Mouse (Mus musculus): ENCODE data around the gene Fbxo22. TPM values are rescaled to one million over a fixed set of nuclear protein-coding genes. Genes with fewer than 3 reads are reported as not detected.
"Not testable (repeated sequence)": the region's sequence is repeated elsewhere in the genome, so short reads cannot be mapped to it uniquely, and the experiment has no call there.

Gene Fbxo22
- polyA plus RNA-seq, 1 experiment from 2014 or later: 85.2 TPM

DNA sequence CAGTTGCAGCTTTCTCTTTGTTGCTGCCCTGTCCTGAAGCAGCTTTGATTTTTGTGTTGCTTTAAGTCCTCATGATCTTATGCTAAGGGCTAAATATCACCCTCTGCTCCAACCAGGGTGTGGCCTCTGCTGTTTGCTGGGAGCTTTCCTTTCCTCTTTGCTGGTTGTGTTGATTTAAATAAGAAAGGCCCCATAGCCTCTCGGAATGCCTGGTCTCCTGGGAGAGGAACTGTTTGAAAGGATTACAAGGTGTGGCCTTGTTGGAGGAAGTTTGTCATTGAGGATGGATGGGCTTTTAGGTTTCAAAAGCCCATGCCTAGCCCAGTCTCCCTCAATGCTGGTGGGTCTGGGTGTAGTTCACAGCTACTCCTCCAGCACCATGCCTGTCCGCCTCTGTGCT is 7.4 kb downstream of the Fbxo22 start:
- no peak for ATAC-seq (ENCODE audit: low FRiP score)
- H3K9ac ChIP-seq: no peak overlapping the region
- H3K27ac ChIP-seq: no peak overlapping the region
- no peak overlapping the region for H3K4me3 ChIP-seq
- WGBS: 63% methylated on average over 2 of the region's 2 CpGs
- H3K4me2 ChIP-seq: no peak overlapping the region
- no peaks in the 10 kb centered on the region for H3K27me3 ChIP-seq
- H3K36me3 ChIP-seq: peaks cover 77% of the 10 kb centered on the region
- no peaks in the 10 kb centered on the region for H3K9me3 ChIP-seq
- H3K4me1 ChIP-seq (replicated peaks): peaks cover 7% of the 10 kb centered on the region

DNA sequence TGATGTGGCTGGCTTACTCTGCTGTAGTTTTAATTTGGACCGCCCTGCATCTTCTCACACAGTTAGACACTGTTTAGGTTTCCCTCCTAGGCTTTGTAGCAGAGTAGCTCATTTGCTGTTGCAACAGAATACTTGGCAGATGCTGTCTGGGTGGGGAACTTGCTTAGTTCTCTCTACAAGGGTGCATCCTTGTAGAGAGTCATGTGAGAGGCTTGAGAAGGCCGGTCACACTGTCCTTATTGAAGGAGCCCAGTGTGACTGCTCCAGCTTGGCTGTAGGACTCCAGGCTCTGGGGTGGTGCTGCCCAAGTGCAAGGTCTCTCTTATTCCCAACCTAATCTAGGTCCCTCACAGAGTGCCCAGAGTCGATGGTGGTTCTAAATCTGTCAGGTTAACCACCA is 8.7 kb downstream of the Fbxo22 start:
- WGBS: 95% methylated on average over 3 of the region's 3 CpGs
- no peak overlapping the region for H3K4me2 ChIP-seq
- H3K4me3 ChIP-seq: no peak overlapping the region
- no peaks in the 10 kb centered on the region for H3K27me3 ChIP-seq
- no peak for ATAC-seq (ENCODE audit: low FRiP score)
- H3K9ac ChIP-seq: no peak overlapping the region
- peaks cover 90% of the 10 kb centered on the region for H3K36me3 ChIP-seq
- no peaks in the 10 kb centered on the region for H3K4me1 ChIP-seq (replicated peaks)
- H3K9me3 ChIP-seq: no peaks in the 10 kb centered on the region
- H3K27ac ChIP-seq: no peak overlapping the region

DNA sequence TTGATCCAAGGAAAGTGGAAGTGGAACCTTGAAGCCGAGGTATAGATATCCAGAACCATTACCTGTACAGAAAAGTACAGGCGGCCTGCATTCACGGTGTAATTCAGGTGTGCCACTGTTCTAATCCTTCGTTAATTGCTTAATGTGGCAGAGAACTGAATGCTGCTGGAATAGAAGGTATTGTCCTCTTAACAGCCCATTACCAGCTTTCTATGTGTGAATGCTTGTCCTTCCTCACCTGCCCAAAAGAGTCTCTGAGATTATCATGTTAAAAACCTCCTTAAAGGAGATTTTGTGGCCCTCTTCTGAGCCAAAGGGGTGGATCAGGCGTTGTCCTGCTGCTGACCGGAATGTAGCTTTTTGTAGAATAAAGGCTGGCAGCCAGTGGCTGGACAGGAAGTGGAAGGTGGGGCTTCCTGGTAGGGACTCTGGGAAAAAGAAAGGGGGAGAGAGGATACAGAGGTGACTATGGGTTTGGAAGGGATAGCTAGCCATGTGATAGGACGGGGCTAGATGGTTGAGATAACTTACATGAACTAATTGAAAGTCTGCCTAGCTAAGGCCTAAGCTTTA is 16.5 kb downstream of the Fbxo22 start:
- ATAC-seq (ENCODE audit: low FRiP score): no peak
- 91% methylated on average over 7 of the region's 7 CpGs for WGBS
- Histone ChIP-seq H3K4me1 (replicated peaks) (0 out of 2 replicates have a peak, but pooled peaks cover 5% of the 10 kb centered on the region), H3K9me3 (no peaks in the 10 kb centered on the region), H3K27ac (no peak overlapping the region), H3K36me3 (peaks cover 59% of the 10 kb centered on the region), H3K27me3 (no peaks in the 10 kb centered on the region), H3K4me3 (no peak overlapping the region), H3K9ac (no peak overlapping the region), H3K4me2 (no peak overlapping the region)

GRCm38 (mm10) chr9:55226251-55226650 is 17.5 kb downstream of the Fbxo22 start:
- no peak for ATAC-seq (ENCODE audit: low FRiP score)

GRCm38 (mm10) chr9:55228149-55228548 is 19.4 kb downstream of the Fbxo22 start:
- ATAC-seq (ENCODE audit: low FRiP score): no peak
- no peak overlapping the region for H3K4me3 ChIP-seq
- no peak overlapping the region for H3K27ac ChIP-seq
- no peak overlapping the region for H3K9ac ChIP-seq
- H3K36me3 ChIP-seq: peaks cover 30% of the 10 kb centered on the region
- 91% methylated on average over 4 of the region's 4 CpGs for WGBS
- H3K4me2 ChIP-seq: no peak overlapping the region
- H3K4me1 ChIP-seq (replicated peaks): 0 out of 2 replicates have a peak, but pooled peaks cover 5% of the 10 kb centered on the region
- H3K27me3 ChIP-seq: no peaks in the 10 kb centered on the region
- H3K9me3 ChIP-seq: no peaks in the 10 kb centered on the region

More at GRCm38 (mm10) chr9:55226251-55226650, 17.5 kb downstream of the Fbxo22 start:
- Histone ChIP-seq H3K9ac (no peak overlapping the region), H3K9me3 (no peaks in the 10 kb centered on the region), H3K27me3 (no peaks in the 10 kb centered on the region), H3K4me2 (no peak overlapping the region), H3K36me3 (peaks cover 49% of the 10 kb centered on the region), H3K4me1 (replicated peaks) (0 out of 2 replicates have a peak, but pooled peaks cover 5% of the 10 kb centered on the region), H3K4me3 (no peak overlapping the region), H3K27ac (no peak overlapping the region)
- WGBS: 66% methylated on average over 3 of the region's 3 CpGs

DNA sequence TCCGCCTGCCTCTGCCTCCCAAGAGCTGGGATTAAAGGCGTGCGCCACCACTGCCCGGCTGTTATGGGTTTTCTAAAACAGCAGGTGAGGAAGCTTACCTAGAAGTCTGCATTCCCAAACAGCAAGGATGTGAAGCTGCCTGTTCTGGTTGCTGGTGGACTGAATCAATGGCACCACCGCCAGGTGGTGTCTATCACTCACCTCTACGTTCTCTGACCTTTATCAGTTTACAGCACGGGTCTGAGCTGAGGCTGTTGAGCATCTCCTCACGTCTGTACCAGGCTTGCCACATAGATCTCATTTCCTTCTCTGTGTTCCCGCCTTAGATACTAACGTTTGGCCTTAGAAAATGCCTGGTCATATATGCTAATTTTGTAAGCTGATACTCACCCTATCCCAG is 20.3 kb downstream of the Fbxo22 start:
- Histone ChIP-seq H3K36me3 (peaks cover 22% of the 10 kb centered on the region), H3K9ac (no peak overlapping the region), H3K4me1 (replicated peaks) (0 out of 2 replicates have a peak, but pooled peaks cover 5% of the 10 kb centered on the region), H3K9me3 (no peaks in the 10 kb centered on the region), H3K27me3 (no peaks in the 10 kb centered on the region), H3K27ac (no peak overlapping the region), H3K4me2 (no peak overlapping the region), H3K4me3 (no peak overlapping the region)
- 74% methylated on average over 10 of the region's 10 CpGs for WGBS
- ATAC-seq (ENCODE audit: low FRiP score): no peak

DNA sequence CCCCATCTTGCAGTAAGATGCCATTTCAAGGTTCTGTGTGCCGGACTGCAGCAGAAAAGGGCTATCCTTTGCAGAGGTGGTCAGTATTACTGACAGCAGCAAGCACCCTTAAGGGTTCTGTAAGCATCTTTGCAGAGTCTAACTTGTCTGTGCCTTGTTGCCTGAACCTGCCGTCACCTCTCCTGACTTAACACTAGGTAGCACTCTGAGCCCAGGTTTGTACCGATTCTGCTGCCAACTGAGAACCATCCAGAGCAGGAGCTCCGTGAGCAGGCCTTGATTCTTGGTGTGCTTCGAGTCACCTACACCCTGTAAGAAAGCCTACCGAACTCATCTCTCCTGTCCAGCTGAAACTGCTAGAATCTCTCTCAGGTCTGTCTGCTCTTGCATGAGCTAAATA is 22.8 kb downstream of the Fbxo22 start:
- Histone ChIP-seq H3K36me3 (0 out of 2 replicates have a peak, but pooled peaks cover 3% of the 10 kb centered on the region), H3K4me1 (replicated peaks) (no peaks in the 10 kb centered on the region), H3K4me3 (no peak overlapping the region), H3K4me2 (no peak overlapping the region), H3K27me3 (no peaks in the 10 kb centered on the region), H3K27ac (no peak overlapping the region), H3K9ac (no peak overlapping the region), H3K9me3 (no peaks in the 10 kb centered on the region)
- 77% methylated on average over 6 of the region's 6 CpGs for WGBS
- no peak for ATAC-seq (ENCODE audit: low FRiP score)

- no peak overlapping the region for H3K9ac ChIP-seq
- no peaks in the 10 kb centered on the region for H3K4me1 ChIP-seq (replicated peaks)
- H3K4me3 ChIP-seq: no peak overlapping the region
- H3K27me3 ChIP-seq: no peaks in the 10 kb centered on the region
- H3K27ac ChIP-seq: no peak overlapping the region
- ATAC-seq (ENCODE audit: low FRiP score): no peak
- 97% methylated on average over 5 of the region's 5 CpGs for WGBS
- 0 out of 2 replicates have a peak, but pooled peaks cover 3% of the 10 kb centered on the region for H3K36me3 ChIP-seq
- no peaks in the 10 kb centered on the region for H3K9me3 ChIP-seq
- no peak overlapping the region for H3K4me2 ChIP-seq
Observed at GRCm38 (mm10) chr9:55232110-55232509, 23.4 kb downstream of the Fbxo22 start.

DNA sequence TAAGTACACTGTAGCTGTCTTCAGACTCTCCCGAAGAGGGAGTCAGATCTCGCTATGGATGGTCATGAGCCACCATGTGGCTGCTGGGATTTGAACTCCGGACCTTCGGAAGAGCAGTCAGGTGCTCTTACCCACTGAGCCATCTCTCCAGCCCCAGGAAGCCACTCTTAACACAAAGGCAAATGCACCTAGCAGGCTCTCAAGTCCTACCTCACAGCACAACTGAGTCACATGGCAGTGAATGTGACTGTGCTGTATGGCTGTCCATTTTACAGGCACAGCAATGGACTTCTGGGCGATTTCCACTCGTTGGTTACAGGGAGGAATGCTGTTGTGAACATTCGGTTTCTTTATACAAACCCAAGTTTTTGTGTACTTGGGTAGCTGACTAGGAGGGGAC is 23.9 kb downstream of the Fbxo22 start:
- Histone ChIP-seq H3K9me3 (no peaks in the 10 kb centered on the region), H3K36me3 (no peaks in the 10 kb centered on the region), H3K9ac (no peak overlapping the region), H3K4me2 (no peak overlapping the region), H3K4me3 (no peak overlapping the region), H3K27ac (no peak overlapping the region), H3K27me3 (no peaks in the 10 kb centered on the region), H3K4me1 (replicated peaks) (no peaks in the 10 kb centered on the region)
- WGBS: 89% methylated on average over 7 of the region's 7 CpGs
- no peak for ATAC-seq (ENCODE audit: low FRiP score)

- H3K9me3 ChIP-seq; ATAC-seq (ENCODE audit: low FRiP score); H3K36me3 ChIP-seq; H3K4me2 ChIP-seq; H3K4me3 ChIP-seq; H3K9ac ChIP-seq; H3K27ac ChIP-seq; H3K4me1 ChIP-seq (replicated peaks); H3K27me3 ChIP-seq: not testable (repeated sequence)
- WGBS: 72% methylated on average over 11 of the region's 11 CpGs
Observed at GRCm38 (mm10) chr9:55233076-55233475, 24.4 kb downstream of the Fbxo22 start.

DNA sequence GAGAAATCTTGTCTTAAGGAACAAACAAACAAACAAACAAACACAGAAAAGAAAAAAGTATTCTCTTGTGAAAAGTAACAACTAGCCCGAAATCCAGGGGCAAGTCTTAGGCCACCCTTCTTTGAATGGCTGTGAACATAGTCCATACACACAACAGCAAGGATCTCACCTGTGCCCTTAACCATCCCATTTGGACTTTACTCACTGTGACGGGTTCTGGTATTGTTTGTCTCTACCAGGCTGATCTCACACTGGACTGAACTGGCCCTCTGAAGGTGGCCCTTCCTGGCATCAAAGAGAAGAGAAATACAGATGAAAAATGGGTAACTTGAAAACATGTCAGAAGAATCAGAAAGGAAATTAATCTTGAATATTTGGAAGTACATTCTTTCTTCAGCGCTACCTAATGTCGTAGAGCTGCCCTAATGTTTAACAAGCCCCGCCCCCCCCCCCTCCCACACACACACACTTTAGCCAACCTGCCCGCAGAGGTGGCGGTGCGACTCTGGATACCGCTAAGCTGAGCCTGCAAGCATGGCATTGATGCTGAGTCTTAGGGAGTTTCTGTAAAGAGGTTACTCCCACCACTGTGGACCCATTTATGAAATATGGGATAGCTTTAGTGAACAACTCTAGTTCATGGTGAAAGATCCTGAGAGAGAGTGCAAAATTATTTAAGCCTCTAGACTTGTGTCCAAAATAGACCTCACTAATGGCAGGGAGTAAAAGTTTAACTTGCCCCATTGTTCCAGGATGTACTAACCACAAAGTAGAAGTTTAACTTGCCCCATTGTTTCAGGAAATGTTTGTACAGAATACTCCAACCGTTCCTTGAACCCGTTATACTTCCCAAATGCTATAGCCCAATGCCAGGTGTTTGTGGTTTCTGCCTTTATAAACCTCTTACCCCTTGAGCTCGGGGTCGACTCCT is 27.8 kb downstream of the Fbxo22 start:
- Histone ChIP-seq H3K27ac (no peak overlapping the region), H3K4me3 (no peak overlapping the region), H3K9ac (no peak overlapping the region), H3K4me1 (replicated peaks) (no peaks in the 10 kb centered on the region), H3K36me3 (no peaks in the 10 kb centered on the region), H3K4me2 (no peak overlapping the region), H3K27me3 (no peaks in the 10 kb centered on the region), H3K9me3 (no peaks in the 10 kb centered on the region)
- ATAC-seq (ENCODE audit: low FRiP score): no peak
- WGBS: 72% methylated on average over 13 of the region's 13 CpGs

DNA sequence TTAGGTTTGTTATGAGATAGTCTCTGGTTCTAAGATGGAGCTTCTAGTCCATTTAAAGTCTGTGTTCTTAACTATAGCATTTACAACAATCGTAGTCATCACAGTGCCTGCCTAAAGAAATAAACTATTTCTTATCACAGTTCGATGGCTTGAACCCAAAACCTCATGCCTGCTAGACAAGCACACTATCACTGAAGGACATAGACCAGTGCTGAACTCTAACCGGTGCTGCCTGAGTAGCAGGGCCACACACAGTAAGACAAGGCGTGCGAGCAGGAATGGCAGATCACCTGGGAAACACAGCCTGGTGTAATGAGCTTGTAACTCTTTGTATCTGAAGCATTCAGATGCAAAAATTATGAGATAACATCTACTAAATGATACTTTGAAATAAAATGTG is 32.1 kb downstream of the Fbxo22 start:
- Histone ChIP-seq H3K27ac (no peak overlapping the region), H3K9me3 (no peaks in the 10 kb centered on the region), H3K4me1 (replicated peaks) (0 out of 2 replicates have a peak, but pooled peaks cover 4% of the 10 kb centered on the region), H3K4me3 (no peak overlapping the region), H3K4me2 (no peak overlapping the region), H3K36me3 (no peaks in the 10 kb centered on the region), H3K27me3 (no peaks in the 10 kb centered on the region; the same call in 1 of the 2 replicates), H3K9ac (no peak overlapping the region)
- no peak for ATAC-seq (ENCODE audit: low FRiP score)
- 88% methylated on average over 5 of the region's 5 CpGs for WGBS

Data from hindbrain, embryonic 13.5 days (tissue).